Mouse (Mus musculus) thymus, postnatal 10 days (tissue): ENCODE measurements at regions not wholly inside any gene's neighbourhood (a gene's known extent, or its start where the extent isn't known, plus 50 kb on each side); places are given as distances from the start of the nearest gene placed in this dataset.

Experiments used
- DNase-seq, 2 experiments: peaks; one replicate each; pipeline ENCODE4 v3.0.0; 2021; ENCODE audit warnings: low spot score in 2 of 2

GRCm38 (mm10) chr9:84295891-84296290, 370.9 kb downstream of the Bckdhb start:
- no peak for DNase-seq

- no peak for DNase-seq
Measured at GRCm38 (mm10) chr9:84296456-84296855, 371.5 kb downstream of the Bckdhb start.

- DNase-seq = no peak
Measured at GRCm38 (mm10) chr9:84304398-84304797, 379.5 kb downstream of the Bckdhb start.

- DNase-seq = no peak
Measured at GRCm38 (mm10) chr9:84318811-84319210, 393.9 kb downstream of the Bckdhb start.

GRCm38 (mm10) chr9:84319338-84319737, 394.4 kb downstream of the Bckdhb start:
- no peak for DNase-seq

- no peak for DNase-seq
Measured at GRCm38 (mm10) chr9:84323145-84323544, 398.2 kb downstream of the Bckdhb start.

GRCm38 (mm10) chr9:84331083-84331602, 406.2 kb downstream of the Bckdhb start:
- no peak for DNase-seq

- DNase-seq = peak; percentile 6 to 52
Measured at GRCm38 (mm10) chr9:84343435-84344095, 418.6 kb downstream of the Bckdhb start.

GRCm38 (mm10) chr9:84350223-84350622, 425.3 kb downstream of the Bckdhb start:
- no peak for DNase-seq

GRCm38 (mm10) chr9:84354409-84354808, 429.5 kb downstream of the Bckdhb start:
- DNase-seq = no peak

- no peak for DNase-seq
Measured at GRCm38 (mm10) chr9:84356167-84356566, 431.2 kb downstream of the Bckdhb start.

GRCm38 (mm10) chr9:84359879-84360278, 434.9 kb downstream of the Bckdhb start:
- DNase-seq = no peak

- no peak for DNase-seq
Measured at GRCm38 (mm10) chr9:84360484-84360883, 435.5 kb downstream of the Bckdhb start.

GRCm38 (mm10) chr9:84363478-84363877, 438.5 kb downstream of the Bckdhb start:
- no peak for DNase-seq

- no peak for DNase-seq
Measured at GRCm38 (mm10) chr9:84369200-84369599, 444.3 kb downstream of the Bckdhb start.

- DNase-seq = no peak
Measured at GRCm38 (mm10) chr9:84370260-84370659, 445.3 kb downstream of the Bckdhb start.

- DNase-seq = no peak
Measured at GRCm38 (mm10) chr9:84375746-84376145, 450.8 kb downstream of the Bckdhb start.

- DNase-seq = no peak
Measured at GRCm38 (mm10) chr9:84376621-84377020, 451.7 kb downstream of the Bckdhb start.

- DNase-seq = no peak
Measured at GRCm38 (mm10) chr9:84381942-84382341, 457.0 kb downstream of the Bckdhb start.

GRCm38 (mm10) chr9:84389831-84390230, 464.9 kb downstream of the Bckdhb start:
- no peak for DNase-seq

- no peak for DNase-seq
Measured at GRCm38 (mm10) chr9:84394536-84395314, 469.8 kb downstream of the Bckdhb start.

- DNase-seq = no peak
Measured at GRCm38 (mm10) chr9:84399481-84399880, 474.5 kb downstream of the Bckdhb start.
